Mouse (Mus musculus) mouse embryonic stem cell (cell line): ENCODE measurements around the gene Ier5l.

ENCODE experiments used
- in situ Hi-C, 2 experiments: fragments of 300-500 bp; cut with MboI; formaldehyde crosslinking; loops; 1 replicate in 1 of 2; 3 replicates in 1 of 2; pipeline ENCODE4 v1.14.3; 2019 to 2020; ENCODE audit warnings: low sequenced_read_pairs in 2 of 2, low pct_unique_long_range_greater_than_20kb in 1 of 2, mixed read lengths in 1 of 2; ENCODE audit not compliant: unreplicated experiment in 1 of 2

Ier5l gene

GRCm38 (mm10) chr2:30446891-30447826 is 26.9 kb downstream of the Ier5l start:
- in situ Hi-C loops, result loop anchor here in 1 of 2 experiments (10.0 kb wide), 1 partner anchor 308 kb away; no protein-coding TSS in a partner anchor

GRCm38 (mm10) chr2:30445312-30445711 is 28.7 kb downstream of the Ier5l start:
- in situ Hi-C loops, result loop anchor here in 1 of 2 experiments (10.0 kb wide), 1 partner anchor 309 kb away; no protein-coding TSS in a partner anchor

GRCm38 (mm10) chr2:30444450-30444849 is 29.6 kb downstream of the Ier5l start:
- in situ Hi-C loops, result loop anchor here in 1 of 2 experiments (10.0 kb wide), 1 partner anchor 310 kb away; no protein-coding TSS in a partner anchor

GRCm38 (mm10) chr2:30444006-30444405 is 30.0 kb downstream of the Ier5l start:
- in situ Hi-C loops, result loop anchor here in 1 of 2 experiments (10.0 kb wide), 1 partner anchor 311 kb away; no protein-coding TSS in a partner anchor

- in situ Hi-C loops, result loop anchor here in 1 of 2 experiments (10.0 kb wide), 1 partner anchor 312 kb away; no protein-coding TSS in a partner anchor
These were observed 30.7 kb downstream of the Ier5l start for GRCm38 (mm10) chr2:30443281-30443680.

GRCm38 (mm10) chr2:30442498-30442890 is 31.5 kb downstream of the Ier5l start:
- in situ Hi-C loops, result loop anchor here in 1 of 2 experiments (10.0 kb wide), 1 partner anchor 312 kb away; no protein-coding TSS in a partner anchor

GRCm38 (mm10) chr2:30441518-30442497 is 32.2 kb downstream of the Ier5l start:
- in situ Hi-C loops, result loop anchor here in 1 of 2 experiments (10.0 kb wide), 1 partner anchor 313 kb away; no protein-coding TSS in a partner anchor

GRCm38 (mm10) chr2:30440701-30441517 is 33.1 kb downstream of the Ier5l start:
- in situ Hi-C loops, result loop anchor here in 1 of 2 experiments (10.0 kb wide), 1 partner anchor 314 kb away; no protein-coding TSS in a partner anchor

GRCm38 (mm10) chr2:30440211-30440700 is 33.8 kb downstream of the Ier5l start:
- in situ Hi-C loops, result loop anchor here in 1 of 2 experiments (10.0 kb wide), 1 partner anchor 315 kb away; no protein-coding TSS in a partner anchor

GRCm38 (mm10) chr2:30439631-30440030 is 34.4 kb downstream of the Ier5l start:
- in situ Hi-C loops, result loop anchor here (10.0 kb wide), 2 partner anchors 315 to 355 kb away; no protein-coding TSS in a partner anchor

GRCm38 (mm10) chr2:30437791-30438190 is 36.2 kb downstream of the Ier5l start:
- in situ Hi-C loops, result loop anchor here in 1 of 2 experiments (10.0 kb wide), 1 partner anchor 357 kb away; no protein-coding TSS in a partner anchor

- in situ Hi-C loops, result loop anchor here in 1 of 2 experiments (10.0 kb wide), 1 partner anchor 358 kb away; no protein-coding TSS in a partner anchor
These were observed 37.2 kb downstream of the Ier5l start for GRCm38 (mm10) chr2:30436809-30437208.

- in situ Hi-C loops, result loop anchor here in 1 of 2 experiments (10.0 kb wide), 1 partner anchor 359 kb away; no protein-coding TSS in a partner anchor
These were observed 37.9 kb downstream of the Ier5l start for GRCm38 (mm10) chr2:30436156-30436545.

GRCm38 (mm10) chr2:30435326-30436155 is 38.5 kb downstream of the Ier5l start:
- in situ Hi-C loops, result loop anchor here in 1 of 2 experiments (10.0 kb wide), 1 partner anchor 359 kb away; no protein-coding TSS in a partner anchor

- in situ Hi-C loops, result no loop called here
These were observed 44.9 kb downstream of the Ier5l start for GRCm38 (mm10) chr2:30429156-30429555.
